Mouse (Mus musculus): Measurements from ENCODE around the gene Colec11. TPM values are rescaled to one million over a fixed set of nuclear protein-coding genes. Genes with fewer than 3 reads are reported as not detected.

The Colec11 gene
- total RNA-seq (2023), result not detected in 4 replicates

GRCm38 (mm10) chr12:28623195-28623594 lies at the start of gene Colec11:
Gene Colec11 (minus strand): TSS chr12:28623377.

GRCm38 (mm10) chr12:28649141-28650110 lies 26.2 kb upstream of the Colec11 start, which contains the start of gene Rnaseh1:
Gene Rnaseh1 (plus strand): TSS chr12:28649602.

DNA sequence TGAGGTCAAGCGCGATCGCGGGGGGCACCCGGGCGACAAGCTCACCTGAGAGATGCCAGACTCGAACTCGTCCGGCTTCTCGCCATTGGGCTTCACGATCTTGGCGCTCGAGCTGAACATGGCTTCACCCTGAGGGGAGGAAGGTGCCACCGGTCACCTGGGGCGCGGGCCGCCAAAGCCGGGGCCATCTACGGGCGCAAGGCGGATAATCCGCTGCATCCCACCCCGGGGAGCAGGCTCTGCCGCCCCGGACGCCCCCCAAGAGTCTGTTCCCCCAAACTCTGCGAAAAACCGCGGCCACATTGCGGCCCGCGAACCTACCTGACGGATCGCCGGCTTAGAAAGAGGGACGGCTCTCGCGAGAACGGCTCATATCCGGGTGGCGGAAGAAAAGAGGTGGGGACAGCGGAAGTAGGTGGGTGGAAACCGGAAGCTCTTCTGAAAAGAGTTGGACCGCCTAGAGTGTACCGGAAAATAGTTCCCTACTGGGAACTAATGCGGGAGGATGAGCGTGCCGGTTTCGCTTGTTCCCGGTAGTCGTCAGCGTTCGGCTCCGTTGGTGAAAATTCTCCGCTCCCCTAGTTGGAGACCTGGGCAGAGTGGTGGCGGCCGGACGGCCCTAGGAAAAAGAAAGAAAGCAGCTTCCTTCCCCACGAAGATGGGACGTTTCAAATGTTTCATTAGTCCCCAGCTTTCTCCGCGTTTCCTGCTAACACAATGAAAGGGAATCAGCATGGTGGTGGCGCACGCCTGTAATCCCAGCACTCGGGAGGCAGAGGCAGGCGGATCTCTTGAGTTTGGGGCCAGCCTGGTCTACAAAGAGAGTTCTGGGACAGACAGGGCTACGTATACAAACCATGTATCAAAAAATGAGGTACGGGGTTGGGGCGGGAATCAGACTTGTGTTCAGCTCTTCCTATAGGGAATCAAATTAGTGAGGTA lies 12.6 kb upstream of the Colec11 start, which contains the start of gene Rps7:
Gene Rps7 (minus strand): TSS at position 419 of the 942 bp plus-strand sequence.

DNA sequence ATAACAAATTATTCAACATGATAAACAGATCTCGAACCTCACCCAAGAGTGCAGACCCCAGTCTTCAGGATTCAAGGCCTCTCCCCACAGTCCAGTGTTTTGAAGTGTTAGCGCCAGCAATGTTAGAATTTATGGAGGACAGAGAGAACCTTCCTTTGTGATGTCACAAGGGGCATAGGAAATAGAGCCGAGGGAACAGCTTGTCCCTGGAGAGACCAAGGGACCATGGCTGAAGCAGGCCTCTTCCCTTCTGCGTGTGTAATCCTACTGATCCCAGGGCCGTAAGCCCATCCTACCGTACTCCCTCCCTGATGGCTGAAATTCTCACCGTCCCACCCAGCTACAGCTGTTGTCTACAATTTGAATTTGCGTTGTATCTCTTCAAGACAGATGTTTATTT lies 40.8 kb downstream of the Colec11 start, which contains the start of gene Allc:
Gene Allc (minus strand): TSS at position 101 of the 400 bp plus-strand sequence.

GRCm38 (mm10) chr12:28552299-28552698 lies 70.9 kb downstream of the Colec11 start, which contains the start of gene Dcdc2c:
Gene Dcdc2c (minus strand): TSS chr12:28552399.

Other genes starting within 250 kb of the Colec11 start
- 0.82 to 1.4 TPM (median 1.1 TPM) in 4 replicates for gene Dcdc2c, start 71.0 kb downstream of the Colec11 start, total RNA-seq (2023)
- not detected in 4 replicates for gene Allc, start 40.9 kb downstream of the Colec11 start, total RNA-seq (2023)
- 1,031 to 1,138 TPM (median 1,053 TPM) in 4 replicates for gene Rps7, start 12.6 kb upstream of the Colec11 start, total RNA-seq (2023)
- gene Rnaseh1, start 26.2 kb upstream of the Colec11 start, total RNA-seq (2023), result 25.1 to 38.5 TPM (median 30.6 TPM) in 4 replicates
- 58.4 to 72.1 TPM (median 60.8 TPM) in 4 replicates for gene Adi1, start 51.9 kb upstream of the Colec11 start, total RNA-seq (2023)
- gene Trappc12, start 127.1 kb upstream of the Colec11 start, total RNA-seq (2023), result 47.0 to 58.8 TPM (median 52.1 TPM) in 4 replicates
- gene Eipr1, start 128.4 kb upstream of the Colec11 start, total RNA-seq (2023), result 22.2 to 36.0 TPM (median 30.6 TPM) in 4 replicates

Measured in B cell, adult 62 days (primary cell).